Mouse (Mus musculus): ENCODE measurements around the gene Cdk13. TPM values are rescaled to one million over a fixed set of nuclear protein-coding genes. Genes with fewer than 3 reads are reported as not detected.

The Cdk13 gene
- total RNA-seq, 2 experiments from 2014 or later = 29.5 to 34.8 TPM

DNA sequence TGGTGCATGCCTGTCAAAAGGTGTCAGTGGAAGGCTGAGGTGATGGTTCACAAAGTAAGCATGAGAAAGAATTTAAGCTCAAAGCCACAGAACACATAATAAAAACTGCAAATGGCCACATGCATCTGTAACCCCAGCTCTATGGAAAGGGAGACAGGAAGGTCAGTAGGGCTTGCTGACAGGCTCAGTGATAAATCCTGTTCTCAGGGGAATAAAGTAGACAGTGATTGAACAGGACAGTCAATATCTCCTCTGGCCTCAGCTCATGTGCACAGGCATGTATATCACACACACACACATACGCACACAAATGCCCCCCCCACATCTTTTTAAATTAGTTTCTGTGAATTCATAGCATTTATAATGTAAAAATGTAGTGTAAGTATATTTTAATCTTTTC is 42.5 kb downstream of the Cdk13 start:
- DNase-seq = no peak

DNA sequence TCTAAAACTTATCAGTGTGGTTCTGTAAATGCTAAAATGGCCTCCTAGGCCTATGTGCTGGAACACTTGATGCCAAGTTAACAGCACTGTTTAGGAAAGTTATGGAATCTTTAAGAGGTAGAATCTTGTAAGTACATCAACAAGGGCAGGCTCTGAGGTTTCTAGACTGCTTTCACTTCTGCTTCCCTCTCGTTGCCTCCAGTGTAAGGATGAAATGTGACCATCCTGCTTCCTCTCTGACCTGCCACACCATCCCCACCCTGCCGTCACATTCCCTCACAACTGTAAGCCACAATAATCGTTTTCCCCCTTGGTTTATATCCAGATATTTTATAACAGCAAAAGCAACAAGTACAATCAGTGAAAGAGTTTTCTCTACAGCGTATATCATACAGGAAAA is 49.9 kb downstream of the Cdk13 start:
- no peak for DNase-seq

- DNase-seq = no peak
These were observed 76.1 kb downstream of the Cdk13 start for GRCm38 (mm10) chr13:17728798-17729197.

GRCm38 (mm10) chr13:17727922-17728321 is 77.0 kb downstream of the Cdk13 start:
- no peak for DNase-seq

DNA sequence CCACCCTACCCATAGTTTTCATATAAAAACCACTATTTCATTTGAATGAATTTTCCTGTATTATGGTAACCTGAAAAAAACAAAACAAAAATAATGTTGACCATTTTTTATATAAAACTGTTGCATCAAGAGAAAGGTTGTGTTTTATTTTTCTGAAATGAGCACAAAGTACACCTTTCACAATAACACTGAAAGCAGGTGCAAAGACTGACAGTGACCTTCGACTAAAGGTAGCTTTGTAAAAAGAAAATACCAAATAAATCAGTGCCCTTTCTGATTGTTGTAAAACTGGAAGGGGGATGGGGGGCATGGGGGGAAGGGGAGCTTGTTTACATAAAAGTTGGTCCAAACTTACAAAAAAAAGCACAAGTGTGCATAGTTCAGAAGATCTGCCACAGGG is 87.5 kb downstream of the Cdk13 start:
- no peak for DNase-seq

DNA sequence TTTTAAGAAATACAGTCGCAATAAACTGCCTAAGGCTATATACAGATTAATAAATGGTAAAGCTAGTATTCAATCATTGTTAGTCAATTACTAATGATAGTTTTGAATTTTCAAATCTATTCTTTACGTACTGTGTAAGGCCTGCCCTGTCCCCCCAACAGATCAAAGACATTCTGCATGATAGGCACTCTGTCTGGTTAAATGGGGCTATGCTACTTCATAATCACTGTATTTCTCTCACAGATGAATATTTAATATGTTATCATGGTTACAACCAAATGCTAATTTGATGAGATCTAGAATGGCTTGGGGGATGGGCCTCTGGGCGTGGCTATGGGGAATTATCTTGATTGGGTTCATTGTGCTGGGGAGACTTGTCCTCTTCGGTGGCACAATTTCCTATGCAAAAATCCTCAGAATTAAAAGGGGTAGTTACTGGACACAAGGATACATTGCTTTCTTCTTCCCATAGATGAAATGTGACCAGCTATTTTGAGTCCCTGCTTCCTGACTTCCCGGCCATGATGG is 96.0 kb downstream of the Cdk13 start:
- no peak for DNase-seq

DNA sequence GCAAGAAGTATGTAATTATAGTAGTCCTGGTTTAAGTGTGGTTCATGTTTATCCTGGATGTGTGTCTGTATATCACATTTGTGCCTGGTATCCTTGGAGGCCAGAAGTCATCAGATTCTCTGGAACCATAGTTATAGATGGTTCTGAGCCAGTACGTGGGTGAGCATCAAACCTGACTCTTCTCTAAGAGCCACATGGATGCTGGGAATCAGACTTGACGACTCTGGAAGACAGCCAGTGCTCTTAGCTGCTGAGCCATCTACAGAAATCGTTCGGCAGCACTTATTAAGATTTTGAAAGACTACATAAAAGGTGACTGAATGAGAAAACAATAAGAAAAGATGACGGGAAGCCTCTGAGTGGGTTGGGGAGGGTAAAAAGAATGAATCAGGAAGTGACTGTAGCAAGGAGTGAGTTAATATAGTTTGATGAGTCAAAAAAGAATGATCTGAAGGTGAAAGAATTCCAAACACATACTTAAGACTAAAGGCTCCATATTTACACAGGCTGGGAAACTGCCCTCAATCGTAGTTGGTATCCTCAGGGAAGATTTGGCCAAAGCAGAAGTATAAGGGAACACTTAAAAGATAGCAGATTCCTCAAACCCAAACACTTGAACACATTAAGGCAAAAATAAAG is 99.6 kb downstream of the Cdk13 start:
- DNase-seq = no peak

DNA sequence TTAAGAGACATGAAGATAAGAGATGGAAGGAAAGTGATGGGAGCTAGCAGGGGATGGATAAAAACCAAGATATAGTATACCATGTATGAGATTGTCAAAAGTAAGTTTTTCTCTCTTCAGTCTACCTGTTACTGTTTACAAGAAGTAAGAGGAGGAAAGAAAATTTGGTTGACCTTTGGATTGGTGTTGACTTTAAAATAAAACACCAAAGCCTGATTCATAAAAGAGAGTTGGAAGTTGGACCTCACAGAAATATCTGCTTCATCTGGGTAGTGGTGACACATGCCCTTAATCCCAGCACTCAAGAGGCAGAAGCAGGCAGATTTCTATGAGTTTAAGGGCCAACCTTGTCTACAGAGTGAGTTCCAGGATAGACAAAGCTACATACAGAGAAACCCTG is 102.6 kb downstream of the Cdk13 start:
- no peak for DNase-seq

DNA sequence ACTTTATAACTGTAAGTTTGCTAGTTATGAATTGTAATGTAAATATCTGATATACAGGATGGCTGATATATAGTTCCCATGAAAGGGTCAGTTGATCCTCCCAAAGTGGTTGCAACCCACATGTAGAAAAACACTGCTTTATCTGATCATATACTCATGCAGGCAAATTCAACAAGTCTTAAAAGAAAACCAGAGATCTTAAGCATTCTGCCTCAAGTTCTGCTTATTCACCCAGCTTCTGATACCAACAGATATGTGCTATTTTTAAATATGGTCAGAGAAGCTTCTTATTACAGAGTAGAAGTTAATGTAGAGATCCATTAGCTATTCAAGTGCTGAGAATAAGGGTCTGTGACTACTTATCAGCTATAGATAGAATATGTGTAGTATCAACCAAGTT is 103.6 kb downstream of the Cdk13 start:
- no peak for DNase-seq

DNA sequence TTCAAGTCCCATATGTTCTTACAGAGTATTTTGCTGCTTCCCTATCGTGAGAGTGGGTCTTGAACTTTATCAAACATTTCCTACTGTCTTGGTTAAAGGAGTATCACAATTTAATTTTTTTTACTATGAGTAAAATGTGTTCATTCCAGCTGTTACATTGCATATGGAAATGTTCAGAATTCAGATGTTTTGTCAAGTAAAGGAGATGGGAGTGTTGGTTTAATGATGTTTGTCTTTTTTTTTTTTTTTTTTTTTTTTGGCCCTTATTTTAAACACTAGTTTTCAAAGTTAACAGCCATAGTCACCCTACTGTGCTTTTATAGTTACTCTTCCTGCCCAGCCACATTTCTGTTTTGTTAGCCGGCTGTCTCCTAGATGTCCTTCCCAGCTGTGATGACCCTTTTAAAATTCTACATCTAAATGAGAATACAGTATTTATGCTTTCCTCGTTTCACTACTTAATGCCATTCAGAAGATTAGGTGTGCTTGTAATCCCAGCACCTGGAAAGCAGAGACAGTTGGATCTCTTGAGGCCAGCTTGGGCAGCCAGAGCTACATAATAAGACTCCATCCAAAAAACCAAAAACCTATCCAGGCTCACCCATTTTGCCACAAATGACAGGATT is 104.7 kb downstream of the Cdk13 start:
- DNase-seq = no peak

DNA sequence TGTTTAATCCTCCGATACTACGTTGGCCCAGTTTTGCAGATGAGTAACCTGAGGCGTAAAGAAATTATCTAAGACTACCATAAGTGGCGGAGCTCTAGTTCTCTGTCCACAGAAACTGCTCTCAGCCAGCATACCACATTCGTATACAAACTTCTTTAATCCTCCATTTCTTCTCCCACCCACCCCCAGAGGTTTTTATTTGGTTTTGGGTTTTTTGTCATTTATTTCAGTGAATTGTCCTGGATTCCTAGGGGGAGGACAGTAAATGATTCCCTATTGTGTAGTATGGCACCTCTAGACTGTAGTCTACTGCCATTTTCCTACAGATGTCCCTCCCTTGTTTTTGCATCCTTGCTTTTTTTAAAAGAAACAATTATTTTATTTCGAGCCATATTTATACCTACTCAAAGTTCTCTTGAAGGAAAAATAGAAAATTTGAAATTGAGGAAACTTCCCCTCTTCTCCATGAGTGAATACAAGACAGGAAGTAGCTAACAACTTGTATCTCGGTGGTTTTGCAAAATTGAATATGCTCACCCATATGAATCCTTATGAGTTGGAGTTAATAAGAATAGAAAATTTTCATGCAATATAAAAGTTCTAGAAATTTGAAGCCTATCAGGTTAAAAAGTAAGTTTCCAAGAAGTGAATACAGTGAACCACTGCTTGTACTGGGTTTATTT is 108.9 kb downstream of the Cdk13 start:
- no peak for DNase-seq

- peak; percentile 100 for DNase-seq
These were observed 109.8 kb downstream of the Cdk13 start, which contains the start of the genes Mplkip and Sugct for GRCm38 (mm10) chr13:17694911-17695699. Mplkip (plus strand) TSS chr13:17695192. Sugct (minus strand) TSS chr13:17695553.

DNA sequence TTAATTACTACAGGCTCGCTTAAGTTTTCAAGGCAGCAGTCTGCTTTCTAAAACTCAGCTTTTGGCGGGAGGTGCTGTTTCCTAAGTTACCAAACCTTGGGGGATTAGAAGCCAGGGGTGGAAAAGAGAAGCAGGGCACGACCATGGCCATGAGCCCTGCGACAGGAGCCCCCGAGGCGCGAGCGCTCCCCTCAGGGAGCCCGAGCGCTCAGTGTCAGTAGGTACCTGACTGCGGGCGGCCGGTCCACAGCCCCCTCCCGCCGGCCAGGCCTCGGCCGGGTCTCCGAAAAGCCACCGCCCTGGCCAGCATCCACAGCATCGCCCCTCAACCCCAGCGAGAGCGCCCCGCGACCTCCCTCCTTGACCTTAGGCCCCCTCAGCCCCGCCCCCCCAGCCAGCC is 110.5 kb downstream of the Cdk13 start:
- no peak for DNase-seq

DNA sequence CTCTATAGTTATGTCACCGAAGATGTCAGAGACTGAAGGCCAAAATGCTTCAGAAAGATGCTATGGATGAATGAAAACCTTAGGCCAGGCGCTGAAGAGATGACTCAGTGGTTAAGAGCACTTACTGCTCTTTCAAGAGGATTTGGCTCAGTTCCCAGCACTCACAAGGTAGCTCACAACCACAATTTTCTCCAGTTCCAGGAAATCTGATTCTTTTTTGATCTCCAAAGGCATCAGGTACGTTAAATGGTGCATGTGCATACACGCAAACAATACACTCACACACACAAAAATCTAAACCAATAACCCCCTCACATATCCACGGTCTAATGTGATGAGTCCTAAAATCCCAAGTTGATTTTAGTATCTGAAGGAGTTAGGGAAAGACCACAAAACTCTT is 111.1 kb downstream of the Cdk13 start:
- DNase-seq = no peak

GRCm38 (mm10) chr13:17691436-17691835 is 113.5 kb downstream of the Cdk13 start:
- no peak for DNase-seq

DNA sequence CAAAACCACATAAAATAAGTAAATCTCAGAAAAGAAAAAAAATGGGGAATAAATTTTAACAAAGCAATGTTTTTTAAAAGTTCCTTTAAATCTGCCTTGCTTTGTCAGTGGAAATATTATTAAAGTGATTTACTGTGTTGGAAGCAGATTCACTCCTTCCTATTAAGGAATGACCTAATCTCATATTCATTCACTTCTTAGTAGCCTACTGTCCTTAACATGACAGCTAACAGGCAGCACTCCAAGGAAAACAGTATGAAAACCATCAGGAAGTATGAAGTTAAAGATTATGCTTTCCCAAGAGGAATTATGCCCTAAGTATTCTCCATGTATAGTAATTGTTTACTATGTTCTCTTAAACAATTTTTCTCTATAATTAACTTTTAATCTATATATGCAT is 114.2 kb downstream of the Cdk13 start:
- no peak for DNase-seq

DNA sequence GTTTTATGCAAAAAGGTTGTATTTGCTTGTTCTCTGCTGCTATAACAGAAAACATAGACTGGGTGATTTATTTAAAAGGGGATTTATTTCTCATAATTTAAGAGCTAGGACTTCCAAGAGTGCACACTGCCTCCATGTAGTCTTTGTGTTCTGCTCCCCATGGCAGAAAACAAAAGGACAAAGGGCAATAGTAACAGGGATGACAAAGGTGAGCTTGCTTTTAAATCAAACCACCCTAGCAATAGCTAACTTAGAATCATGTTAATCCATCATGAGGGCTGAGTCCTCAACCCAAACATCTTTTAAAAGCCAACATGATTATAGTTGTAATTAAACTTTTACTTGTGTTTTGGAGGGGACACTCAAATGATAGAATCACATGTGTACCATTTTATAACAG is 115.4 kb downstream of the Cdk13 start:
- no peak for DNase-seq

DNA sequence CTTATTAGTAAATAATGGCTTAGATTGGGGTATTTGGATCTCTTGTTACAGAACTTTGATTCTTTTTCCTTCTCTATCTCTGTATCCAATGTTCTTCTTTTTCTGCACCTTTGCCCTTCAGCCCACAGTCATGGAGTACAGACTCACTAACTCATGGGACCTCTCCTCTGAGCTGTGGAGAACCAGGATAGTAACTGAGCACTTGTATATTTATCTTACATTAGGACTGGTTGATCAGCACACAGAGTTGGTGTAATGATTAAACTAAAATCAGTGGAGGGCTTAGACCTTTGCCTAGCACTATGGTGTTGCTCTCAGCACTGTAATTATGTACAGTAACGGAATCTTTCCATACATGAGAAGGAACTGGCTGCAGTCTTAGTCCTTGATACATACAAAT is 133.8 kb downstream of the Cdk13 start:
- DNase-seq = no peak

GRCm38 (mm10) chr13:17667380-17667779 is 137.5 kb downstream of the Cdk13 start:
- no peak for DNase-seq
